Comparison of ENCODE assay signal across 26 mouse cellular contexts in the genomic region with DNA sequence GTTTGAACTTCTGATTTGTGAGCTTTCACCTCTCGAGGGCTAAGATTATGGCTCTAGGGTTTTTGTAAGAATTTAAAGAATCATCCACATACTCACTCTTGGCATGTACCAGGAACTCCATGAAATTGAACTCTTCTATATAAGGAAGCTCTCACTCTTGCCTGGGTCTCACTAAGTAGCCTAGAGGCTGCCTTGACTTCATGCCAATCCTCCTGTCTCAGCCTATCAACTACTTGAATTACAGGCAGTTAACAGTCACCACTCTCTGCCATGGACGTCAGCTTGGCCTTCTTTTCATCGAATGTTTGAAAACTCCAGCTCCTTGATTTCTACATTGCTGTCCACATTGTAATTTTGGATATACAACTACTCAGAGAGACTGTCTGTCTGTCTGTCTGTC. TPM values are rescaled to one million over a fixed set of nuclear protein-coding genes. Genes with fewer than 3 reads are reported as not detected.
DNase-seq lines count a peak whose midpoint lies in the region; ATAC-seq and TF ChIP-seq lines count a peak whose summit lies in the region.
"Had no signal": no experiment of that assay in that cellular context is flagged by ENCODE, and none has a peak within 500 bp of the region (broad histone marks: within the 10 kb centered on the region; RNA-seq: fewer than 3 reads in every experiment).

No protein-coding gene starts in this region.

- H3K4me3 ChIP-seq in embryonic facial prominence, embryonic 14.5 days (ENCODE audit: low read depth, low read length) = no peak overlapping the region
- no peak overlapping the region for H3K4me3 ChIP-seq in embryonic facial prominence, embryonic 10.5 days
- H3K4me3 ChIP-seq in stomach, embryonic 16.5 days (replicated peaks; ENCODE audit: low read length) = no peak overlapping the region
- H3K4me3 ChIP-seq in stomach, postnatal 0 days (ENCODE audit: low read depth, low read length) = no peak overlapping the region
- no peak overlapping the region for H3K4me3 ChIP-seq in limb, embryonic 10.5 days
- H3K4me3 ChIP-seq: embryonic facial prominence, embryonic 13.5 days; erythroblast, embryonic 14.5 days; forebrain, embryonic 10.5 days; forebrain, embryonic 12.5 days had no signal

- no peaks in the 10 kb centered on the region for H3K27me3 ChIP-seq in embryonic facial prominence, embryonic 14.5 days (replicated peaks; ENCODE audit: control insufficient read depth, insufficient read depth, low read length)
- H3K27me3 ChIP-seq in embryonic facial prominence, embryonic 10.5 days (replicated peaks; ENCODE audit: low read depth, poor library complexity, severe bottlenecking) = peaks cover 10% of the 10 kb centered on the region; the same call in 1 of the 2 replicates
- H3K27me3 ChIP-seq in stomach, embryonic 16.5 days (ENCODE audit: control insufficient read depth, insufficient read depth, low read length) = no peaks in the 10 kb centered on the region
- H3K27me3 ChIP-seq in stomach, postnatal 0 days (ENCODE audit: control insufficient read depth, insufficient read depth, low read length) = no peaks in the 10 kb centered on the region
- H3K27me3 ChIP-seq in limb, embryonic 10.5 days (ENCODE audit: low read depth, poor library complexity, severe bottlenecking) = peaks cover 5% of the 10 kb centered on the region; the same call in 1 of the 2 replicates
- H3K27me3 ChIP-seq: embryonic facial prominence, embryonic 13.5 days had no signal

- WGBS in embryonic facial prominence, embryonic 14.5 days = 58% methylated on average over 3 of the region's 3 CpGs
- WGBS in embryonic facial prominence, embryonic 10.5 days = 72% methylated on average over 3 of the region's 3 CpGs
- 64% methylated on average over 3 of the region's 3 CpGs for WGBS in stomach, embryonic 16.5 days
- WGBS in stomach, postnatal 0 days = 53% methylated on average over 3 of the region's 3 CpGs
- WGBS in limb, embryonic 10.5 days = 58% methylated on average over 3 of the region's 3 CpGs

- no peak overlapping the region for H3K4me2 ChIP-seq in embryonic facial prominence, embryonic 14.5 days (ENCODE audit: low read depth, low read length)
- no peak overlapping the region for H3K4me2 ChIP-seq in stomach, embryonic 16.5 days (ENCODE audit: low read depth, low read length)
- no peak overlapping the region for H3K4me2 ChIP-seq in stomach, postnatal 0 days (replicated peaks; ENCODE audit: low read depth)
- H3K4me2 ChIP-seq: embryonic facial prominence, embryonic 13.5 days; forebrain, embryonic 12.5 days had no signal

- H3K36me3 ChIP-seq in embryonic facial prominence, embryonic 14.5 days (ENCODE audit: control insufficient read depth, insufficient read depth, low read length) = no peaks in the 10 kb centered on the region
- H3K36me3 ChIP-seq in embryonic facial prominence, embryonic 10.5 days (replicated peaks) = no peaks in the 10 kb centered on the region
- no peaks in the 10 kb centered on the region for H3K36me3 ChIP-seq in stomach, embryonic 16.5 days (ENCODE audit: control insufficient read depth, insufficient read depth, low read length)
- no peaks in the 10 kb centered on the region for H3K36me3 ChIP-seq in stomach, postnatal 0 days (ENCODE audit: control insufficient read depth, insufficient read depth, low read length)
- H3K36me3 ChIP-seq in limb, embryonic 10.5 days = no peaks in the 10 kb centered on the region
- H3K36me3 ChIP-seq: embryonic facial prominence, embryonic 13.5 days; forebrain, embryonic 10.5 days; forebrain, embryonic 12.5 days had no signal

- no peak for TF ChIP-seq CTCF in stomach, postnatal 0 days (IDR thresholded peaks at IDR 0.05; ENCODE audit: low read depth)

- no peak overlapping the region for H3K27ac ChIP-seq in embryonic facial prominence, embryonic 14.5 days (replicated peaks; ENCODE audit: low read depth, low read length)
- H3K27ac ChIP-seq in embryonic facial prominence, embryonic 10.5 days (replicated peaks) = no peak overlapping the region
- peak overlapping the region; percentile 47; the same call in 1 of the 2 replicates for H3K27ac ChIP-seq in stomach, embryonic 16.5 days (ENCODE audit: low read length)
- H3K27ac ChIP-seq in stomach, postnatal 0 days (replicated peaks) = no peak overlapping the region
- no peak overlapping the region for H3K27ac ChIP-seq in limb, embryonic 10.5 days
- H3K27ac ChIP-seq: embryonic facial prominence, embryonic 13.5 days; forebrain, embryonic 10.5 days; forebrain, embryonic 12.5 days had no signal

- no peaks in the 10 kb centered on the region for H3K9me3 ChIP-seq in embryonic facial prominence, embryonic 14.5 days (ENCODE audit: control insufficient read depth, low read length)
- no peaks in the 10 kb centered on the region for H3K9me3 ChIP-seq in embryonic facial prominence, embryonic 10.5 days
- H3K9me3 ChIP-seq in stomach, embryonic 16.5 days (replicated peaks; ENCODE audit: control insufficient read depth, low read length) = no peaks in the 10 kb centered on the region
- H3K9me3 ChIP-seq in stomach, postnatal 0 days (ENCODE audit: control insufficient read depth, low read length) = no peaks in the 10 kb centered on the region
- H3K9me3 ChIP-seq in limb, embryonic 10.5 days (replicated peaks) = no peaks in the 10 kb centered on the region
- H3K9me3 ChIP-seq: embryonic facial prominence, embryonic 13.5 days; forebrain, embryonic 10.5 days; forebrain, embryonic 12.5 days had no signal

- peaks cover 6% of the 10 kb centered on the region; the same call in 1 of the 2 replicates for H3K4me1 ChIP-seq in embryonic facial prominence, embryonic 14.5 days (ENCODE audit: control insufficient read depth, insufficient read depth, low read length)
- H3K4me1 ChIP-seq in embryonic facial prominence, embryonic 10.5 days = peaks cover 34% of the 10 kb centered on the region
- peaks cover 12% of the 10 kb centered on the region; the same call in 1 of the 2 replicates for H3K4me1 ChIP-seq in stomach, embryonic 16.5 days (ENCODE audit: control insufficient read depth, insufficient read depth, low read length)
- peaks cover 2% of the 10 kb centered on the region; the same call in 1 of the 2 replicates for H3K4me1 ChIP-seq in stomach, postnatal 0 days (replicated peaks; ENCODE audit: control insufficient read depth, insufficient read depth)
- H3K4me1 ChIP-seq in limb, embryonic 10.5 days = peaks cover 23% of the 10 kb centered on the region

- peak; percentile 37 for DNase-seq in embryonic facial prominence, embryonic 14.5 days (ENCODE audit: low spot score)
- no peak for DNase-seq in embryonic facial prominence, embryonic 10.5 days (ENCODE audit: low spot score)
- no peak for DNase-seq in stomach, postnatal 0 days (ENCODE audit: low spot score)
- DNase-seq in NIH3T3 (ENCODE audit: low read depth) = peak; percentile 79
- no peak for DNase-seq in heart, postnatal 10 days
- no peak for DNase-seq in limb, embryonic 10.5 days (ENCODE audit: low spot score)
- DNase-seq: adrenal gland, postnatal 10 days; adrenal gland, postnatal 25 days; cerebellum, adult 11-12 months; cerebellum, adult 2 months; cerebellum, adult 9-10 months; cerebellum, postnatal 10 days; cerebellum, postnatal 25 days had no signal

- ATAC-seq in embryonic facial prominence, embryonic 14.5 days (ENCODE audit: low read depth) = no peak
- no peak for ATAC-seq in stomach, embryonic 16.5 days (ENCODE audit: insufficient read depth, low FRiP score)
- ATAC-seq in stomach, postnatal 0 days (ENCODE audit: low FRiP score, low TSS enrichment) = no peak
- ATAC-seq: forebrain, embryonic 14.5 days; forebrain, embryonic 16.5 days had no signal

- no peak for TF ChIP-seq EP300 in stomach, postnatal 0 days (optimal IDR thresholded peaks at IDR 0.05)

- intact Hi-C loops in heart, postnatal 10 days (cut with DNase I) = no loop called here

- no peak overlapping the region for H3K9ac ChIP-seq in embryonic facial prominence, embryonic 14.5 days (ENCODE audit: low read depth, low read length)
- no peak overlapping the region for H3K9ac ChIP-seq in stomach, embryonic 16.5 days (ENCODE audit: low read length)
- H3K9ac ChIP-seq in stomach, postnatal 0 days (ENCODE audit: low read length) = no peak overlapping the region
- H3K9ac ChIP-seq: embryonic facial prominence, embryonic 13.5 days; forebrain, embryonic 12.5 days had no signal

RNA-seq across cellular contexts. Expression of gene Mgat4e, which starts 2.9 kb away (rescaled TPM):
- not detected in 2 replicates for polyA plus RNA-seq in embryonic facial prominence, embryonic 14.5 days (2014; fragmentation: Nextera tagmentation; extraction: Ambion mirVana)
- not detected in 2 replicates for polyA plus RNA-seq in embryonic facial prominence, embryonic 10.5 days (2016; fragmentation: Nextera tagmentation; extraction: Ambion mirVana)
- polyA plus RNA-seq in stomach, embryonic 16.5 days (2015; fragmentation: Nextera tagmentation; extraction: Ambion mirVana) = not detected in 2 replicates
- polyA plus RNA-seq in stomach, postnatal 0 days (2015; fragmentation: Nextera tagmentation; extraction: Ambion mirVana) = not detected in 2 replicates
- total RNA-seq in heart, postnatal 10 days (2021) = not detected
- polyA plus RNA-seq in limb, embryonic 10.5 days (2016; fragmentation: Nextera tagmentation; extraction: Ambion mirVana) = not detected in 2 replicates
- total RNA-seq: adrenal gland, adult 2 months; adrenal gland, postnatal 10 days; adrenal gland, postnatal 25 days; adrenal gland, postnatal 4 days had no signal
- polyA plus RNA-seq: adrenal gland, adult 2 months; C2C12; cerebellum, adult 2 months; cortical plate, adult 2 months; embryonic facial prominence, embryonic 11.5 days; embryonic facial prominence, embryonic 13.5 days; erythroblast, embryonic 14.5 days; forebrain, embryonic 10.5 days; forebrain, embryonic 12.5 days; forebrain, embryonic 14.5 days; forebrain, embryonic 16.5 days; frontal cortex, adult 2 months had no signal

RNA-seq across cellular contexts. Expression of gene Kdm5b, which starts 7.6 kb away (rescaled TPM):
- polyA plus RNA-seq in embryonic facial prominence, embryonic 14.5 days (2014; fragmentation: Nextera tagmentation; extraction: Ambion mirVana) = 63.0 and 68.5 TPM in 2 replicates
- polyA plus RNA-seq in embryonic facial prominence, embryonic 10.5 days (2016; fragmentation: Nextera tagmentation; extraction: Ambion mirVana) = 78.4 and 79.0 TPM in 2 replicates
- polyA plus RNA-seq in stomach, embryonic 16.5 days (2015; fragmentation: Nextera tagmentation; extraction: Ambion mirVana) = 48.4 and 51.7 TPM in 2 replicates
- polyA plus RNA-seq in stomach, postnatal 0 days (2015; fragmentation: Nextera tagmentation; extraction: Ambion mirVana) = 28.5 and 29.5 TPM in 2 replicates
- total RNA-seq in heart, postnatal 10 days (2021) = 10 to 100 TPM; 27.6 to 34.5 TPM
- polyA plus RNA-seq in limb, embryonic 10.5 days (2016; fragmentation: Nextera tagmentation; extraction: Ambion mirVana) = 67.1 and 81.9 TPM in 2 replicates

RNA-seq across cellular contexts. Expression of gene Rabif, which starts 57.9 kb away (rescaled TPM):
- polyA plus RNA-seq in embryonic facial prominence, embryonic 14.5 days (2014; fragmentation: Nextera tagmentation; extraction: Ambion mirVana) = 42.9 and 44.6 TPM in 2 replicates
- 40.9 and 41.8 TPM in 2 replicates for polyA plus RNA-seq in embryonic facial prominence, embryonic 10.5 days (2016; fragmentation: Nextera tagmentation; extraction: Ambion mirVana)
- 40.2 and 45.4 TPM in 2 replicates for polyA plus RNA-seq in stomach, embryonic 16.5 days (2015; fragmentation: Nextera tagmentation; extraction: Ambion mirVana)
- polyA plus RNA-seq in stomach, postnatal 0 days (2015; fragmentation: Nextera tagmentation; extraction: Ambion mirVana) = 31.4 and 32.2 TPM in 2 replicates
- total RNA-seq in heart, postnatal 10 days (2021) = 10 to 100 TPM; 11.6 to 12.8 TPM
- 36.6 and 38.2 TPM in 2 replicates for polyA plus RNA-seq in limb, embryonic 10.5 days (2016; fragmentation: Nextera tagmentation; extraction: Ambion mirVana)

Comparison
In these comparisons a context has a peak if more than half of its experiments do, and no peak if none do; other contexts are left out.
1. DNase-seq: peak in embryonic facial prominence, embryonic 14.5 days (single experiment) and NIH3T3 (single experiment); none in embryonic facial prominence, embryonic 10.5 days (single experiment), stomach, postnatal 0 days (single experiment), heart, postnatal 10 days (0 of 2) and limb, embryonic 10.5 days (single experiment).